Mouse (Mus musculus) midbrain, embryonic 12.5 days (tissue): ENCODE measurements around the gene P2ry4. TPM values are rescaled to one million over a fixed set of nuclear protein-coding genes. Genes with fewer than 3 reads are reported as not detected.

Experiments
- ATAC-seq: fragments of 200-750 bp; cut with Nextera tagmentation; 2 replicates; pipeline ENCODE4 v1.8.0; 2017; ENCODE audit warnings: low read depth, moderate TSS enrichment, moderate library complexity; ENCODE audit not compliant: low FRiP score
- H3K27ac ChIP-seq: fragments of 300-500 bp; sonication (generic); replicated peaks from 2 replicates; pipeline ENCODE4 v1.5.1; 2016; ENCODE audit warnings: mild to moderate bottlenecking
- H3K27me3 ChIP-seq: fragments of 300-500 bp; sonication (generic); 2 replicates; pipeline ENCODE4 v1.6.1; 2016; ENCODE audit warnings: mild to moderate bottlenecking
- H3K36me3 ChIP-seq: fragments of 300-500 bp; sonication (generic); 2 replicates; pipeline ENCODE4 v1.6.1; 2016
- H3K4me1 ChIP-seq: fragments of 300-500 bp; sonication (generic); 2 replicates; pipeline ENCODE4 v1.6.1; 2016
- H3K4me2 ChIP-seq: fragments of 300-500 bp; sonication (generic); replicated peaks from 2 replicates; pipeline ENCODE4 v1.6.1; 2016; ENCODE audit warnings: mild to moderate bottlenecking, moderate library complexity
- H3K4me3 ChIP-seq: fragments of 300-500 bp; sonication (generic); 2 replicates; pipeline ENCODE4 v1.5.1; 2016; ENCODE audit warnings: mild to moderate bottlenecking
- H3K9ac ChIP-seq: fragments of 300-500 bp; sonication (generic); replicated peaks from 2 replicates; pipeline ENCODE4 v1.6.1; 2016; ENCODE audit warnings: mild to moderate bottlenecking, moderate library complexity
- H3K9me3 ChIP-seq: fragments of 300-500 bp; sonication (generic); 2 replicates; pipeline ENCODE4 v1.6.1; 2016; ENCODE audit warnings: mild to moderate bottlenecking
- WGBS: fragments of 180-500 bp; shearing (Covaris S2); methylation state at CpG from one replicate; pipeline ENCODE4 v1.1.7; 2016; 5-methylcytosine and 5-hydroxymethylcytosine counted together
- polyA plus RNA-seq: library from polyadenylated mRNA; unstranded; fragments of >200 nt; fragmentation: Nextera tagmentation; extraction: Ambion mirVana; gene quantifications from 2 replicates; pipeline ENCODE4 v1.2.1, GENCODE M21; 2016

The P2ry4 gene
- polyA plus RNA-seq: not detected in 2 replicates

DNA sequence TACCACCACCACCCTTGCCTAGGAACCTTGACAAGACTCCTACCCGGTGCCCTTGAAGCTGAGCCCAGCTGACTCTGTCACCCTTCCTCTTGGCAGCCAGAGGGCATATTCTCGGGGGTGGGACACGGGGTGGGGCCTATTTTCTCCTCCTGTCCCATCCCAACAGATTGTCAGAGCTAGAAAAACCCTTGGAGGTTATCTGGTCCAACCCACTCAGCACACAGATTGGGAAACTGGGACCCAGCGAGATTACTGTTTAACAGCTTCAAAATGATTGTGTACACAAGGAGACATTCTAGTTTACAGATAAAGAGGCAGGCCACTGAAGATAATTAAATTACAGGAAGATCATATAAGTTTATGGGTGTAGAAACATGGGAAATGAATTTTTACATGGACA is at the start of gene P2ry4:
TSS of gene P2ry4 (minus strand) at position 79 of the 400 bp plus-strand sequence.
- 68% methylated on average over 4 of the region's 4 CpGs for WGBS
- H3K27ac ChIP-seq: no peak within 1 kb of the TSS
- H3K36me3 ChIP-seq: no peaks in the 10 kb centered on the region
- peaks cover 20% of the 10 kb centered on the region for H3K27me3 ChIP-seq
- H3K4me3 ChIP-seq: no peak within 1 kb of the TSS
- ATAC-seq: no peak
- no peak within 1 kb of the TSS for H3K4me2 ChIP-seq
- H3K4me1 ChIP-seq: no peaks in the 10 kb centered on the region
- no peaks in the 10 kb centered on the region for H3K9me3 ChIP-seq
- H3K9ac ChIP-seq: no peak within 1 kb of the TSS

DNA sequence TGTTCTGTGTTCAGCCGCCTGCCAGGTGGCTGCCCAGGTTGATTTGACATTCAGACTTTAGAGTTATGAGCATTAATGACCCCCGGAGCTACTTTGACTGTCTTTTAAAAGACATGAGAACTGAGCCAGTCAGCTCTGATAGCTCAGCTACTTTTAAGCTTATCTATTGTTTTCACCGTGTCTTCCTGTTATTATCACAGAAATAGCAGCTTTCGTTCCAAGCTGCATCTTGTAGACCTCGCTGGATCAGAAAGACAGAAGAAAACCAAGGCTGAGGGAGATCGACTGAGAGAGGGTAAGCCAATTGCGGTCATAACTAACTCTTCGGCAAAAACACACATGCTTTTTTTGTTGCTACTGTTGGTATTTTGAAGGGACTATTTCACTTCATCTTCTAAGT is 43.8 kb upstream of the P2ry4 start:
- no peaks in the 10 kb centered on the region for H3K27me3 ChIP-seq
- H3K9me3 ChIP-seq: no peaks in the 10 kb centered on the region
- WGBS: 89% methylated on average over 8 of the region's 8 CpGs
- no peak overlapping the region for H3K9ac ChIP-seq
- H3K36me3 ChIP-seq: peaks cover 3% of the 10 kb centered on the region; the same call in 1 of the 2 replicates
- no peaks in the 10 kb centered on the region for H3K4me1 ChIP-seq
- no peak overlapping the region for H3K4me3 ChIP-seq
- ATAC-seq: no peak
- no peak overlapping the region for H3K27ac ChIP-seq
- H3K4me2 ChIP-seq: no peak overlapping the region

DNA sequence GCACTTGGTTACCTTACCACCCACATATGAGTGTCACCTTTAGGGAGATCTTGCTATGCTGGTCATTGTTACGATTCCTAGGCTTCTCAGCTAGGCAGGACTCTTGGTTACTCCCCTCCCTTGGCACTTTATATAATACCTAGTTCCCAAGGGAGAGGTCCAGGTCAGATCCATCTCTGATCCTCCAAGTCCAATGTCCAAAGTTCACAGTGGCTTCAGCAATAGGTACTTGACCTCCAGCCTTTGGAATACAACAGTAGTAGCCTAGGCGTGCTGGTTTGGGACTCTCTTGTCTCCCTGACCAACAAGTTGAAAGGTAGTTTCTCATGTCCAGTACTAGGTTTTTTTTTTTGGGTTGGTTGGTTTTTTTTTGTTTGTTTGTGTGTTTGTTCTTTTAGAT is 34.4 kb upstream of the P2ry4 start:
- no peak overlapping the region for H3K4me2 ChIP-seq
- 0 out of 2 replicates have a peak, but pooled peaks cover 2% of the 10 kb centered on the region for H3K4me1 ChIP-seq
- no peak overlapping the region for H3K9ac ChIP-seq
- 97% methylated on average over 2 of the region's 2 CpGs for WGBS
- H3K36me3 ChIP-seq: no peaks in the 10 kb centered on the region
- no peaks in the 10 kb centered on the region for H3K27me3 ChIP-seq
- no peak for ATAC-seq
- H3K9me3 ChIP-seq: no peaks in the 10 kb centered on the region
- H3K4me3 ChIP-seq: no peak overlapping the region
- no peak overlapping the region for H3K27ac ChIP-seq

DNA sequence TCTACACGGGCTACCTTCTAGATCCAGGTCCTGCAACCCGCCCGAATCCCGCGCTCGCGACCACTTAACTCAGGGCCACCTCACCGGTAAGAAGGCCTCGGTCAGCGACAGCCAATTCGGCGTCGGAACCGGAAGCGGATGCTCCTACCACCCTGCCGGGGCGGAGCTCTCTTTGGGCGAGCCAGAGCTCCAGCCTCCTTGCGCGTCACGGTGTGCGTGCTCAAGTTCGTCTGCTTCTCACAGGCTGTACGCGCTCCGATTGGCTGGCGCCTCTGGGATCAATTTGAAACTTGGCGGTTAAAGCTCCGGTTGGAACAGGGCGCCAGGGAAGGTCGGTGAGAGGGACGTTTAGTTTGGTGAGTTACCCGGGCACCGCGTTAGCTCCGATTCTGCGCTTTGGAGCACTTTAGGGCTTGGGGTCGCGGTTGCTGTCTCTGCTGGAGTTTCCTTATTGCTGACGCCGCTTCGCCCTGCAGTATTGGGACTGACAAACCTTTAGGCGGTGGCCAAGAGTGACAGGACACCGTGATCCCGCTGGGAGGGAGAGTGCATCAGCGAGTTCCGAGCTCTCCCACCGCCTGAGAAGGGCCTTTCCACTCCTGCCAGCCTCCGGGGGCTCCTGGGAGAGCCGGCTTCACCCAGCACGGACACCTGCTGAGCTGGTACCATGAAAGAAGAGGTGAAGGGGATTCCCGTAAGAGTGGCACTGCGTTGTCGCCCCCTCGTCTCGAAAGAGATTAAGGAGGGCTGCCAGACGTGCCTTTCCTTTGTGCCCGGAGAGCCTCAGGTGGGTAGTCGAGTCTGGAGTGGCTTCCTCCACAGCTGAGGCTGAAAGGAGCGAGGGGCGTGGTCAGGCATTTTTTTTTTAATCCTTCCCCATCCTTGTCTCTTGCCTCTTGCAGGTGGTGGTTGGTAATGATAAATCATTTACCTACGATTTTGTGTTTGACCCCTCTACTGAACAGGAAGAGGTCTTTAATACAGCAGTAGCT is 31.4 kb upstream of the P2ry4 start, which contains the start of gene Pdzd11:
TSS of gene Pdzd11 (minus strand) at position 767 of the 992 bp plus-strand sequence.
- Histone ChIP-seq H3K27me3 (no peaks in the 10 kb centered on the region), H3K36me3 (peaks cover 16% of the 10 kb centered on the region; the same call in 1 of the 2 replicates), H3K4me1 (0 out of 2 replicates have a peak, but pooled peaks cover 2% of the 10 kb centered on the region), H3K9me3 (no peaks in the 10 kb centered on the region), H3K4me3 (peak within 1 kb of the TSS; percentile 57), H3K4me2 (peak within 1 kb of the TSS; percentile 64), H3K27ac (peak within 1 kb of the TSS; percentile 54; the same call in 1 of the 2 replicates), H3K9ac (peak within 1 kb of the TSS; percentile 62)
- peak; percentile 99 for ATAC-seq
- WGBS: 22% methylated on average over 62 of the region's 62 CpGs

DNA sequence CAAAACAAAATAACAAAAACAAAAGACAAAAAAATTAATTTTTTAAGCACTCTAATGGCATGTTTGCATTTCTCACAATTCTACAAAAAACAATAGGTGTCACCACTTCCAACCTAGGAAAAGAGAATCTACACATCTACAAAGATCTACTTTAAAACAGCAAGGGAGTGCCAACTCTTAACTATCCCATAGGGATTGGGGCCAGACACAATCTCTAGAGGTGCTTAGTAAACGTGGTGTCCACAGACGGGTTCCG is 30.8 kb upstream of the P2ry4 start, which contains the start of gene Kif4:
TSS of gene Kif4 (plus strand) at position 192 of the 256 bp plus-strand sequence.
- no peak for ATAC-seq
- Histone ChIP-seq H3K4me2 (peak within 1 kb of the TSS; percentile 64), H3K9ac (peak within 1 kb of the TSS; percentile 62), H3K4me3 (peak within 1 kb of the TSS; percentile 57), H3K27me3 (no peaks in the 10 kb centered on the region), H3K27ac (peak within 1 kb of the TSS; percentile 54; the same call in 1 of the 2 replicates), H3K36me3 (peaks cover 16% of the 10 kb centered on the region; the same call in 1 of the 2 replicates), H3K9me3 (no peaks in the 10 kb centered on the region), H3K4me1 (0 out of 2 replicates have a peak, but pooled peaks cover 2% of the 10 kb centered on the region)
- 33% methylated on average over 3 of the region's 3 CpGs for WGBS

DNA sequence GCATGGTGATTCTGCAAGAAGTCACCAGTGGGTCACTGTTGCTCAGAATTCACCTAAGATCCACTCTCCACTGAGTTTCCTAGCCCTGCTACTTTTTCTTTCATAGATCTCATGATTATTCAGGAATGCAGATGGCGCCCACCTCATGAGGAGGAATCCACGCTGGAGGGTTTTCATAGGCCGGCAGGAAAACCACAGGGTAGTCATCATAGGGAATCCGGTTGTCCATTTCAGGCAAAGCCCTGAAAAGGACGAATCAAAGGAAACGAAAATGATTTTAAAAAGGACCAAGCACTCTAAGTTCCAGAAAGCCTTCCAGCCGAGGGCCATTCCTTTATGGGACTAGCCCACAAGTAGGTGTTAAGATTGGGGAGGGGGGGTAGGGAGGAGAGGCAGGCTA is 30.5 kb upstream of the P2ry4 start:
- Histone ChIP-seq H3K4me1 (0 out of 2 replicates have a peak, but pooled peaks cover 2% of the 10 kb centered on the region), H3K4me2 (peak overlapping the region; percentile 64), H3K9ac (peak overlapping the region; percentile 53), H3K27me3 (no peaks in the 10 kb centered on the region), H3K9me3 (no peaks in the 10 kb centered on the region), H3K27ac (no peak overlapping the region), H3K4me3 (peak overlapping the region; percentile 57), H3K36me3 (peaks cover 16% of the 10 kb centered on the region; the same call in 1 of the 2 replicates)
- WGBS: 42% methylated on average over 7 of the region's 7 CpGs
- no peak for ATAC-seq

DNA sequence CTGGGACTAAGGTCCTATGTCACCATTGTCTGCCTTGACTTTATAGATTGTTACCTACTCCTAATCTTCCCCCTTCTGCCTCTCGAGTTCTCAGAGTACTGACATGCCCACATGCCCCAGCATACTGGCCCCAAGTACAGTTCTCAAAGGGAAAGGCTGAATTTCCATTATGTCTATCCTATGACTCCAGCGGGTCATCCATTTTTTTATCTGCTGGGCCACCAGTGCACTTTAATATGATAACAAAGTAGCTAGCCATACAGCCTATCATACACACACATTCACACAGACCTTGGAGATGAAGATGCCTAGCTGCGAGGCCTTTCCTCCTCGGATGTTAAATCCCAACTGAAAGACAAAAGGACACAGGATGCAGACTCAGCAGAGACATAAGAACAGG is 29.6 kb upstream of the P2ry4 start:
- H3K27me3 ChIP-seq: no peaks in the 10 kb centered on the region
- H3K9me3 ChIP-seq: no peaks in the 10 kb centered on the region
- no peak for ATAC-seq
- H3K27ac ChIP-seq: no peak overlapping the region
- peaks cover 16% of the 10 kb centered on the region; the same call in 1 of the 2 replicates for H3K36me3 ChIP-seq
- H3K4me3 ChIP-seq: no peak overlapping the region
- 92% methylated on average over 4 of the region's 4 CpGs for WGBS
- 0 out of 2 replicates have a peak, but pooled peaks cover 2% of the 10 kb centered on the region for H3K4me1 ChIP-seq
- H3K4me2 ChIP-seq: no peak overlapping the region
- H3K9ac ChIP-seq: no peak overlapping the region

DNA sequence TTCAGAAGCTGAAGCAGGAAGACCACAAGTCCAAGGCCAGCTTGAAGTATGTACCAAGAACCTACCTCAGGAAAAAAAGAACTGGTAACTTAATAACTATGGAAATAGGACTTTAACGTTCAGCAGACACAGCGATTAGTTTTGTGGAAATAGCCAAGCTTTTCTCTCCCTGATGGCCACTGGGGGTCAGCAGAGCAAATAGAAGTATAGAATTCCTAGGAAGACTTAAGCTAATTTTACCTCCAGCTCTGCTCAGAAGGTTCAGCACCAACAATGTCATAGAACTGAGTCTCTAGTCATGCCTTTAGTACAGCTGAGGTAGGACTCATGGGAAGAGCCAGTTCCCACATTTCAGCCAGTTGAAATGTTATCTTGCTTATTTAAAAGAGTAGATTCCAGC is 26.7 kb upstream of the P2ry4 start:
- peaks cover 15% of the 10 kb centered on the region; the same call in 1 of the 2 replicates for H3K27me3 ChIP-seq
- H3K4me2 ChIP-seq: no peak overlapping the region
- 0 out of 2 replicates have a peak, but pooled peaks cover 2% of the 10 kb centered on the region for H3K4me1 ChIP-seq
- peaks cover 16% of the 10 kb centered on the region; the same call in 1 of the 2 replicates for H3K36me3 ChIP-seq
- H3K9me3 ChIP-seq: no peaks in the 10 kb centered on the region
- WGBS: 84% methylated on average over 2 of the region's 2 CpGs
- ATAC-seq: no peak
- no peak overlapping the region for H3K27ac ChIP-seq
- no peak overlapping the region for H3K4me3 ChIP-seq
- H3K9ac ChIP-seq: no peak overlapping the region

DNA sequence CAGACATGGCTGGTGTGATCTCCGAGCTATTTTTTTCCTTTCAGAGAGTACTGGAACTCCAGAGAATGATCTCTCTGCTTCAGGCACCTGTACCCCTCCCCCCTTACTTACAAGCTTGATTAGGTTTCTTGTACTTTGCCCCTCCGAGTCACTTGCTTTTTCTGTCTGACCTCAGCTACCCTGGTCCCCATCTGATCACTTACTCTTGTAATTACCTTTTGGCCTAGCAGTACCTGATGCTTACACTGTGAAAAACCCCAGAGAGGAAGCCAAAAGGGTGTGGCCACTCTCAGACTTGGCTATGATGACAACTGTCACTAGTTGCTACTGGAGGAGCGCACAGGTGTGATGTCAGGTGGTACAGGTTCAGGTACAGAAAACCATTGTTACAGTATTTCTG is 23.8 kb upstream of the P2ry4 start:
- no peaks in the 10 kb centered on the region for H3K4me1 ChIP-seq
- H3K9me3 ChIP-seq: no peaks in the 10 kb centered on the region
- no peak overlapping the region for H3K4me3 ChIP-seq
- no peak overlapping the region for H3K27ac ChIP-seq
- 78% methylated on average over 3 of the region's 3 CpGs for WGBS
- H3K4me2 ChIP-seq: no peak overlapping the region
- H3K27me3 ChIP-seq: peaks cover 15% of the 10 kb centered on the region; the same call in 1 of the 2 replicates
- no peak overlapping the region for H3K9ac ChIP-seq
- ATAC-seq: no peak
- H3K36me3 ChIP-seq: peaks cover 14% of the 10 kb centered on the region; the same call in 1 of the 2 replicates

DNA sequence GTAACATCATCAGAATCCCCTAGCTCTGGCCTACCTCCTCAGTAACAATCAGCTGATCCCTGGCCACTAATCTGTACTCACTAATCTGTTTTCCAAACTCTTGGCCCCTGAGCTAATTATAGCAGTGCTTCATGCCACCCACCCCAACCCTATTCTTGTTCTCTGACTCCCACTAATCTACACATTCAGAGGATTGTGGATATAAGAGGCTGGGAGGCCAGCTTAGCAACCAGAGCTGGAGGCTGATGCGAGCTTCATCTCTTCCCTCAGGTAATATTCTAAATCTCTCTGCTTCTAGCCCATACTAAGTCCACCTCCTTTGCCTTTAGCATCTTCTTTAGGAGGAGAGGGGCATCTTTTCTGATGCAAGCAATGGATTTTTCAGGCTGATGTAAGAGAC is 10.6 kb upstream of the P2ry4 start, which contains the start of gene Arr3:
TSS of gene Arr3 (plus strand) at position 184 of the 400 bp plus-strand sequence.
- peaks cover 14% of the 10 kb centered on the region for H3K27me3 ChIP-seq
- no peak within 1 kb of the TSS for H3K4me2 ChIP-seq
- H3K27ac ChIP-seq: no peak within 1 kb of the TSS
- ATAC-seq: no peak
- 29% methylated on average over 1 of the region's 1 CpGs for WGBS
- H3K4me1 ChIP-seq: no peaks in the 10 kb centered on the region
- no peaks in the 10 kb centered on the region for H3K9me3 ChIP-seq
- no peaks in the 10 kb centered on the region for H3K36me3 ChIP-seq
- H3K9ac ChIP-seq: no peak within 1 kb of the TSS
- no peak within 1 kb of the TSS for H3K4me3 ChIP-seq

DNA sequence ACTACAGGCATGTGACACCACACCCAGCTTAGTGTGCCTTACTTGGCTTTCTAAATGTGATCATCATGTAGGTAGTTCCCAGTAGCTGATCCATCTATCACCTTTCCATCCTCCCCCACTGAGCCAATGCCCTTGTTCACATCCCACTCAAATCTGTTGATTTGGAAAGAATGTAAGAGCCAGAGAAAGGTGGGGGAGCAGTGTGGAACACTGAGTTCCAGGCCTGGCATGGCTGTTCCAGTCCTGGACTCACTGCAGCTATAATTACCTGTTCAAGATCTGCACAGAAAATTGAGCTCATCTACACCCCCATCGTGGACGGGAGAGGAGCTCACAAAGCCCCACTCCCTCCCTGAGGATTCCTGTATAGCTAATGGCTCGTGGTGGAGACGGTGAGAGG is 5.1 kb upstream of the P2ry4 start:
- Histone ChIP-seq H3K4me1 (no peaks in the 10 kb centered on the region), H3K4me2 (no peak overlapping the region), H3K27ac (no peak overlapping the region), H3K9ac (no peak overlapping the region), H3K9me3 (no peaks in the 10 kb centered on the region), H3K4me3 (no peak overlapping the region), H3K27me3 (peaks cover 29% of the 10 kb centered on the region), H3K36me3 (no peaks in the 10 kb centered on the region)
- ATAC-seq: no peak
- WGBS: 82% methylated on average over 4 of the region's 4 CpGs

DNA sequence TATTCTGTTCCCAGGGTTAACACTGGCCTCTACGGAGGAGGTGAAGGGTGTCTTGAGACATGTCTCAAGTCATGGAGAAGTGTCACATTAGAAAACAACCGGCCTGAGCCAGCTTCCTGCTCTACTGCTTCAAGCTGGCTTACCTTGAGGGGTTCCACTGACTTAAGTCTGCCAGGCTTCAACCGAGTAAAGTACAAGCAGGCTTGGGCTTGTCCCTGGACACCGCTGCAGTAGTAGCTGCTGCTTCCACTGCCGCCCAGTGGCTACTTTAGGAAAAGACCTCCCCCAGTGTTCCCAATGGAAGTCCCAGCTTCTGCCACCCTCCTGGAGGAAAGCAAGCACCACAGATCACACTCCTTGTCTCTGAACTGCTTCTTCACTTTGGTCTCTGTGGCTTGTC is 2.8 kb upstream of the P2ry4 start:
- no peaks in the 10 kb centered on the region for H3K36me3 ChIP-seq
- WGBS: 22% methylated on average over 5 of the region's 5 CpGs
- H3K4me2 ChIP-seq: no peak overlapping the region
- H3K27ac ChIP-seq: no peak overlapping the region
- no peaks in the 10 kb centered on the region for H3K9me3 ChIP-seq
- peaks cover 34% of the 10 kb centered on the region for H3K27me3 ChIP-seq
- H3K9ac ChIP-seq: no peak overlapping the region
- 0 out of 2 replicates have a peak, but pooled peaks have one; percentile 34 for ATAC-seq
- H3K4me3 ChIP-seq: no peak overlapping the region
- H3K4me1 ChIP-seq: no peaks in the 10 kb centered on the region
